Mouse (Mus musculus) heart, adult 18-20 months (tissue): ENCODE measurements around the gene Vstm4. TPM values are rescaled to one million over a fixed set of nuclear protein-coding genes. Genes with fewer than 3 reads are reported as not detected.

Experiments
- DNase-seq, 2 experiments: peaks; one replicate each; pipeline ENCODE4 v3.0.0; 2021 to 2022; ENCODE audit warnings: mixed read lengths in 1 of 2
- total RNA-seq, 2 experiments: library from RNA; stranded (reverse); gene quantifications; 2 replicates each; pipeline ENCODE4 v1.2.3; 2021

Vstm4 gene
- total RNA-seq, 2 experiments from 2014 or later: 8.4 to 8.7 TPM

GRCm38 (mm10) chr14:32947512-32947911, 91.0 kb downstream of the Vstm4 start:
- DNase-seq: peak; percentile 49 to 56

- peak; percentile 67 to 81 for DNase-seq
These were observed 94.1 kb downstream of the Vstm4 start for GRCm38 (mm10) chr14:32950312-32951301.

- peak; percentile 73 to 76 for DNase-seq
These were observed 99.9 kb downstream of the Vstm4 start for GRCm38 (mm10) chr14:32956486-32956885.

GRCm38 (mm10) chr14:32958671-32959070, 102.1 kb downstream of the Vstm4 start:
- peak; percentile 16 to 23 for DNase-seq

GRCm38 (mm10) chr14:32960481-32960880, 103.9 kb downstream of the Vstm4 start:
- DNase-seq: peak; percentile 61 to 83

- no peak for DNase-seq
These were observed 108.2 kb downstream of the Vstm4 start for GRCm38 (mm10) chr14:32964742-32965141.

- DNase-seq: no peak
These were observed 114.1 kb downstream of the Vstm4 start for GRCm38 (mm10) chr14:32970700-32971099.

GRCm38 (mm10) chr14:32984176-32984738, 127.7 kb downstream of the Vstm4 start:
- peak; percentile 10 to 35 for DNase-seq

GRCm38 (mm10) chr14:32986659-32987058, 130.1 kb downstream of the Vstm4 start:
- no peak for DNase-seq

Other genes with a start within 250 kb of the Vstm4 start
- 100 to 1,000 TPM in 1 of 2 experiments, 10 to 100 TPM in 1; 98.0 to 103 TPM for gene 3425401B19Rik, start 171.5 kb upstream of the Vstm4 start, total RNA-seq
- gene Tmem273, start 70.8 kb upstream of the Vstm4 start, total RNA-seq: under 1 TPM; 0.39 to 0.50 TPM
- gene Fam170b, start 22.8 kb upstream of the Vstm4 start, total RNA-seq: not detected
- gene Lrrc18, start 134.6 kb downstream of the Vstm4 start, total RNA-seq: under 1 TPM; 0.25 to 0.39 TPM